Mouse (Mus musculus) lung, adult 2 months (tissue): ENCODE measurements around the gene Pus7. TPM values are rescaled to one million over a fixed set of nuclear protein-coding genes. Genes with fewer than 3 reads are reported as not detected.

Experiments
- DNase-seq: peaks from one replicate; pipeline ENCODE4 v3.0.0; 2022
- H3K4me1 ChIP-seq: fragments of 200-500 bp; 2 replicates; pipeline ENCODE4 v1.6.1; 2011; ENCODE audit warnings: low read length; ENCODE audit not compliant: control insufficient read depth, insufficient read depth
- H3K4me3 ChIP-seq: fragments of 200-500 bp; replicated peaks from 2 replicates; pipeline ENCODE3; 2011; ENCODE audit warnings: low read depth, mild to moderate bottlenecking, control low read depth, low read length; ENCODE audit errors: extremely low read depth
- CTCF ChIP-seq: fragments of 200-500 bp; IDR thresholded peaks from 2 replicates; pipeline ENCODE4 v1.5.1; 2011; ENCODE audit warnings: mild to moderate bottlenecking, low read length, control low read depth; ENCODE audit not compliant: insufficient read depth
- POLR2A ChIP-seq: fragments of 200-500 bp; IDR thresholded peaks from 2 replicates; pipeline ENCODE4 v1.6.1; 2011; ENCODE audit warnings: low read depth, mild to moderate bottlenecking, control low read depth, low read length, borderline replicate concordance; ENCODE audit errors: extremely low read depth
- WGBS: fragments of 180-500 bp; shearing (Covaris S2); methylation state at CpG from one replicate; pipeline ENCODE4 v1.1.7; 2018; 5-methylcytosine and 5-hydroxymethylcytosine counted together
- polyA plus RNA-seq: library from polyadenylated mRNA; depleted of rRNA; stranded (reverse); fragments of >200 nt; gene quantifications from 2 replicates; pipeline ENCODE4 v1.2.3, GENCODE M21; 2012

Gene Pus7
- polyA plus RNA-seq, 1 experiment = 3.1 TPM

- DNase-seq = no peak
- no peaks in the 10 kb centered on the region for H3K4me1 ChIP-seq
- no peak for TF ChIP-seq POLR2A
- no peak for TF ChIP-seq CTCF
- WGBS = 76% methylated on average over 4 of the region's 4 CpGs
- H3K4me3 ChIP-seq = no peak overlapping the region
Measured at GRCm38 (mm10) chr5:23789078-23789612, 5.6 kb upstream of the Pus7 start.

GRCm38 (mm10) chr5:23788390-23788830 is 4.9 kb upstream of the Pus7 start:
- Histone ChIP-seq H3K4me1 (no peaks in the 10 kb centered on the region), H3K4me3 (peak overlapping the region; percentile 85)
- TF ChIP-seq CTCF = no peak
- no peak for TF ChIP-seq POLR2A
- WGBS = 35% methylated on average over 3 of the region's 3 CpGs
- no peak for DNase-seq

DNA sequence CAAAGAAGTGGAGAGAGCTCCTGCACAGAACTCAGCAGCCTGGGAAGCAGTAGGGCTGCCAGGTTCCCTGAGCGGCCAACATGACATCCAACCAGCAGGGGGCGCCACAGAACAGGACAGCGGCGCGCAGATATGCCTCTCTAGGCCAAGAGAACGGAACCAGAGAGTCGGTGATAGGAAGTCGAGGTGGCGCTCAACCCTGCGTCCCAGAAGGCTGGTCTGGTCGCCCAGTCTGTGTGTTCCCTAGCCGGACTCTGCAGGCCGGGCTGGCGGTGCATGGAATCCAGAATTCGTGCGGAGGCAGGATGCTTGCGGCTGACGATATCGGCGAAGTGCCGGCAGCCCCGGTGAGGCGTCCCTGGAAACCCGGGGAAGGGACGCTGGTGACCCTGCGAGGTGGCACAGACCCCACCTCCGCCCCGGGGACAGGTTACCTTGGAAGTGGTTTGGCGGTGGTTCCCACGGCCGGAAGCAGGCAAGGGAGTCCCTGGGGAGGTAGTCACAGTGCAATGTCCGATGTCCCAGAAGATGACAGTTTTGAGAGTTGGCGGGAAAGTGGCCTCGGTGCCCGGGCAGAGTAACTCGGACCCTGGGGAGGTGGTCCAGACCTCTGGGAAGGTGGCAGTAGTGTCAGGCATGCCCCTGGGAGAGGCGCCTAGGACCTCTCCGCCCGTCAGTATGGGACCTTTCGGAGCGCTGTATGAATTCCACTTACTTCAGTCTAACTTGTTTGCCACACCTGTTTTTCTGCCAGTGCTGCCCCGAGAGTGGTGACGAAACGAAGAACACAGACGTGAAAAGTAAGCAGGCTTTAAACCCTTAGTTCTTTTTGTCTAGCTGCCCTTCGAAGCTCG is 4.3 kb upstream of the Pus7 start, which contains the start of gene Rint1:
Gene Rint1 (plus strand): TSS at position 176 of the 854 bp plus-strand sequence.
- DNase-seq = peak; percentile 96
- no peaks in the 10 kb centered on the region for H3K4me1 ChIP-seq
- H3K4me3 ChIP-seq = peak within 1 kb of the TSS; percentile 85
- 2% methylated on average over 47 of the region's 47 CpGs for WGBS
- TF ChIP-seq POLR2A (peak; percentile 92; the same call in 1 of the 2 replicates), CTCF (peak; percentile 85)

DNA sequence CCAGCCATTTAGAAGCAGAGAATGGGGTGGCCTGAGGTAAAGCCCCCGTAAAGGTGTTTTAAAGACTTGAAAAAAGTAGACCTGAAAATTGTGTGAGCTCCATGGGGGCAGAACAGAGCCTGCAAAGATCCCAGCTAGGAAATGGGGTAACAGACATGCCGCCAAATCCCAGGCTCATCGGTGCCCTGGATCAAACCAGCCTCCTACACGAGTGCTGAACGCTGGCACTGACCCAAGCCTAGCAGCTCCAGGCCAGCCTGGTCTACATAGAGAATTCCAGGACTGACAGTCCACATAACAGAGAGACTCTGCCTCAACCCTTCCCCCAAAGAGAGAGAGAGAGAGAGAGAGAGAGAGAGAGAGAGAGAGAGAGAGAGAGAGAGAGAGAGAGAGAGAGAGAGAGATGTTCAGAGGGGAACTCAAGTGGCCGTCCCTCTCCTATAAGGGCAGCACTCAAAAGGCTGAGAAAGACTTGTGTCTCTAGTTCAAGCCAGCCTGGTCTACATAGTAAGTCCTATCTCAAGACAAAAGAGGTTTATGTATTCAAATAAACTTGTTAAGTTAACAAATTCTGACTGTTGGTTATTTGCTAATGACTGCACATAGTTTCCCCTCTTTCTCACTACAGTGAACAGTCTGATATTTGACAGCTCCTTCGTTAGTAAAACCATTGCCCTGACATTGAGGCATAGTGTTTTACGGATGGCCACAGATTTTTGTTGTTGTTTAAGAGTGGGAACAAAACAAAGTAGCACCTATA is 1.3 kb downstream of the Pus7 start:
- no peak for DNase-seq
- Histone ChIP-seq H3K4me3 (no peak overlapping the region), H3K4me1 (no peaks in the 10 kb centered on the region)
- WGBS = 64% methylated on average over 8 of the region's 8 CpGs
- TF ChIP-seq POLR2A = no peak
- TF ChIP-seq CTCF = no peak

GRCm38 (mm10) chr5:23781172-23781571 is 2.3 kb downstream of the Pus7 start:
- DNase-seq = no peak
- H3K4me3 ChIP-seq = no peak overlapping the region
- 86% methylated on average over 4 of the region's 4 CpGs for WGBS
- no peak for TF ChIP-seq POLR2A
- no peak for TF ChIP-seq CTCF
- no peaks in the 10 kb centered on the region for H3K4me1 ChIP-seq

DNA sequence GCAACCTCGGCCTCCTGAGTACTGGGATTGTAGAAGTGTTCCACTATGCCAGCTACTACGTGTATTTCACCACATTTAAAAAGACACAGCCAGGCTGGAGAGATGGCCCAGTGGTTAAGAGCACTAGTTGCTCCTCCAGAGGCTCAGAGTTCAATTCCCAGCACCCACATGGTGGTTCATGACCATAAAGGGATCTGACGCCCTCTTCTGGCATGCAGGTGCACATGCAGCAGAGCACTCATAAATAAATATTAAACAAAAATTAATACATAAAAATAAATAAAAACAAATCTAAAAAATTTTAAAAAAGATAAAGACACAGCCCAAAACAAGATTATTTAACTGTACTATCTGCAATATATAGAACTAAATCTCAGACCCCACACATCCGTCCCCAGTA is 3.0 kb downstream of the Pus7 start:
- Histone ChIP-seq H3K4me1 (no peaks in the 10 kb centered on the region), H3K4me3 (no peak overlapping the region)
- WGBS = 88% methylated on average over 4 of the region's 4 CpGs
- DNase-seq = no peak
- no peak for TF ChIP-seq CTCF
- TF ChIP-seq POLR2A = no peak

DNA sequence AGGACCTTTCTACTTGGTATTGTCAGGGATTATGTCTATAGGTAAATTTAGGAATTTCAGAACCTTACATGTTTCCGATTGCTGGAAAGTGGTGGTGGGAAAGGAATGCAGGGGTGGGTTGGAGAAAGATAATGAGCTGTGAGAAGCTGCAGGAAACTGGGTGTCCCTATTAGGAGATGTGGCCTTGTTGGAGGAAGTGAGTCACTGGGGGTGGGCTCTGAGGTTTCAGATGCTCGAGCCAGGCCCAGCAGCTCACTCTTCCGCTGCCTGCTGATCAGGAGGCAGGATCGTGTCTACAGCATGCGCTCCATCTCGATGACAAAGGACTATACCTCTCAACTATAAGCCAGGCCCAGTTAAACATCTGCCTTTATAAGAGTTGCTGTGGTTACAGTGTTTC is 9.3 kb downstream of the Pus7 start:
- 81% methylated on average over 6 of the region's 6 CpGs for WGBS
- H3K4me3 ChIP-seq = no peak overlapping the region
- TF ChIP-seq POLR2A (no peak), CTCF (no peak)
- H3K4me1 ChIP-seq = no peaks in the 10 kb centered on the region
- no peak for DNase-seq

GRCm38 (mm10) chr5:23771105-23771504 is 12.4 kb downstream of the Pus7 start:
- Histone ChIP-seq H3K4me3 (no peak overlapping the region), H3K4me1 (no peaks in the 10 kb centered on the region)
- WGBS = 70% methylated on average over 8 of the region's 8 CpGs
- no peak for DNase-seq
- TF ChIP-seq POLR2A (no peak), CTCF (no peak)

- no peak for DNase-seq
- WGBS = 96% methylated on average over 5 of the region's 5 CpGs
- no peak for TF ChIP-seq POLR2A
- TF ChIP-seq CTCF = no peak
- H3K4me3 ChIP-seq = no peak overlapping the region
- no peaks in the 10 kb centered on the region for H3K4me1 ChIP-seq
Measured at GRCm38 (mm10) chr5:23764557-23764956, 19.0 kb downstream of the Pus7 start.

GRCm38 (mm10) chr5:23762531-23762930 is 21.0 kb downstream of the Pus7 start:
- DNase-seq = no peak
- TF ChIP-seq POLR2A (no peak), CTCF (no peak)
- WGBS = 90% methylated on average over 6 of the region's 6 CpGs
- no peak overlapping the region for H3K4me3 ChIP-seq
- H3K4me1 ChIP-seq = no peaks in the 10 kb centered on the region
